Mouse (Mus musculus): ENCODE data around the gene 1700080E11Rik.
A peak's percentile ranks its signal among the peaks of the same experiment; 100 is the strongest.
"Not testable (repeated sequence)": the region's sequence is repeated elsewhere in the genome, so short reads cannot be mapped to it uniquely, and the experiment has no call there.

1700080E11Rik gene

DNA sequence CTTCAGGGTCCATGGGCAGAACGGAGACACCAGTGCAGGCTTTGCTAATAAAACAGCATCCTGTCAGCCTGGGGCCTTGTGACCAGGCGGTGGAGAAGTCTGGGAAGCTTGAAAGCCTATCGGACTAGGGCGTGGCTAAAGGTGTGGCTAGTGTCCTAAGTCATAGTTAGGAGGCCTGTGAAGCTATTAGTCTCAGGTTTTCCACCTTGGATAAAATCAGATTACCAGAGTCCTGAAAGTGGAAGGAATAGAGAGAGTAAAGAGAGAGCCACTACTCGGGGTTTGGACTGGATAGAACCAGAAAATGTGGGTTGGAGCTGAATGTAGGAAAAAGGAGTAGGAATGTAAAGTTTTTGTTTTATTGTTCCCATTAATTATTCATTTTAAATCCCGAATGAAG lies at the start of gene 1700080E11Rik:
1700080E11Rik (minus strand) TSS at position 101 of the 400 bp plus-strand sequence.
- no peak for DNase-seq (ENCODE audit: low read depth, low spot score)

DNA sequence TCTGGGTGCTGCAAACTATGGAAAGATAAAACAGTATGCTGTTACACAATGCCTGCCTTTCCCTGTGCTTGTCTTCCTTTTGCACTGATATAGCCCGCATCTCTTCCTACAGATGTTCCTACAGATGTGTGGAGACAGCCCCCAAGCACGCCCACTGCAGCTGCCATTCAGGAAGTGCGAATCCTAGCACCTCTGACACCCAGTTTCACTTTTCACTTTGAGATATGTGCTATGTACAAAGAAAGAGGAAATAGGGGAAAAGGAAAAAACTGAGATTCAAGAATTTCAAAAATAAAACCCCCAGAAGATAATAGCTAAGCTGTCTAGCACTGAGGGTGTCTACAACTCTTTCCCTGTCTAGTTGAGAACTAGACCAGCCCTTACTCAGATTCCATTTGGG lies 41.8 kb upstream of the 1700080E11Rik start:
- DNase-seq (ENCODE audit: low read depth, low spot score) = no peak

DNA sequence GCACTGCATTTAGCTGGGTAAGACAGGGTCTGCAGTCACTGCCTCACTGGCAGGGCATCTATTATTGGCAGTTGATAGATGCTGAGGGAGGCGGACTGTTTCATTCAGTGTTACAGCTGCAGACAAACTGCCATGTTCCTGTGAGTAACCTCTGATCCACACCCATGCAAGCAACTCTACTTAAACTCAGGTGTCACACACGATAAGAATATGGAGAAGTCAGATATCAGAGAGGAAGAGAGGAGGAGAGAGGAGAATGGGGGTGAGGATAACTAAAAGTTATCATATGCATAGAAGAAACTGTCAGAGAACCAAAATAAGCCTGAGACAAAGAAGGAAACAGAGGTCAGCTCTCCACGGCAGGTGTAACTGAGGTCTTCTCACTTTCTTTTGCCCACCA lies 37.5 kb upstream of the 1700080E11Rik start:
- no peak for DNase-seq (ENCODE audit: low read depth, low spot score)

DNA sequence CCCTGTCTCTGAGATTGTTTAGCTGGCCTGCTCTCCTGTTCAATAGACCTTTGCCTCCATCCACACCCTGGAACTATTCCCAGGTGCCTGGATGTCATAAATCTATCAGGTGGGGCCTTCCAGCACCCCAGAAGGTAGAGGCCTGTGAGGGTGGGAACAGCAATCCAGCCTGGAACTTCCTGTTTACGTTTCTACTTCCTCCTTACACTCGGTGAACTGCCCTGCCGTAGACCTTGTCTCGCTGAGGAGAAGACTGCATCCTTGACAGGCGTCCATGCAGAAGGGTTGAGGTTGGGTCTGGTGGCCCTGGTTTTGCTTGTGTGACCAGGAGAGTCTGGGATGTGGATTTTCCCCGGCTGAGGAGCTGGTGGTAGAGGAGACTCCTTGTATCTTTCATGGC lies 5.7 kb downstream of the 1700080E11Rik start:
- DNase-seq (ENCODE audit: low read depth, low spot score) = no peak

DNA sequence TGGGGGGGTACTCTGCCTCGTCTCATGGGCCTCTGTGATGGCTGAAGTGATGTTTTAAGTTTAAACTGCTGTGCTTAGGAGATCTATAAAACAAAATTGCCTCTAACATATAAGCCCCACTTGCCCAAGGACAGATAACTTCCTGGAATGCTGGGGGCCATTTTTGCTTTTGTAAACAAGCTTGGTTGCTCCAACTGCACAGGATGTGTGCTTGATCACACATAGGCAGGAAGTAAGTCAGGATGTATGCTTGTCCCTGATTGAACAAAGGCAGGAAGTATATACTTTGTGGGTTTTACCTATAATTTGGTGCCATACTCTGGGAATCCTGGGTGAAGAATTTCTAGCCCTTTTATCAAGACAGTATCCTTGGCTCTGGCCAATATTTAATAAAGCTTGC lies 8.5 kb downstream of the 1700080E11Rik start:
- DNase-seq (ENCODE audit: low read depth, low spot score) = peak; percentile 21

DNA sequence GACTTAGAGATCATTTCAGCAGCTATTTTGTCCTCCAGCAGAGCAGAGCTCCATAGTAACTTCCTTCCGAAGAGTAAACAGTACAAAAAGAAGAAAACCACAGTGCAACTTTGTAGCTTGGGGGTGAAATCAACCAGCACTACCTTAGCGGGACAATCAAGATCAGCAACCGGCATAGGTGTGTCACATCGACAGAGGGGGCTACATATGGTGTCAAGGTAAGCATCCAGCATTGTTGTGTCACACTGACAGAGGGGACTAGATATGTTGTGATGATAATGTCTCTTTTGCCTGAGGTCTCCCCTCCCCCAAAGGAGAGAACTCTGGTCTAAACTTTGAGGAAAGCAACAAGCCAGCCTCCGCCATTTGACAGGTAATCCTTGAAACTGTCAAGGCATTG lies 10.4 kb downstream of the 1700080E11Rik start:
- DNase-seq (ENCODE audit: low read depth, low spot score) = peak; percentile 26

DNA sequence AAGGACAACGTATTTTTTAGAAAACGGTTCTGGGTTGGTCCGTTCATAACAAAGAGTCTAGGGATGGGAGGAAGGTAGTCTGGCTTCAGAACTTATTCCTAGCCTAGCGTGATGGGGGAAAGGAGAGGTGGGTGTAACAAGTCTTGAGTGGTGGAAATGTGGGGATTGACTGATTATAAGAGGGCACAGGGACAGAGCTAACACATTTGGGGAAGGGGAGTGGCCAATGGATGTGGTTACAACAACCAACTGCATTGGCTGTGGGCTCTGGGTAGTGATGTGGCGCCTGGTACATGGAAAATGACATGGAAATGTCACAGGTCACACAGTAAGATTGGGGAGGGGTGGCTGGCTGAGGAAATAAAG lies 12.9 kb downstream of the 1700080E11Rik start:
- peak; percentile 67 for DNase-seq (ENCODE audit: low read depth, low spot score)

DNA sequence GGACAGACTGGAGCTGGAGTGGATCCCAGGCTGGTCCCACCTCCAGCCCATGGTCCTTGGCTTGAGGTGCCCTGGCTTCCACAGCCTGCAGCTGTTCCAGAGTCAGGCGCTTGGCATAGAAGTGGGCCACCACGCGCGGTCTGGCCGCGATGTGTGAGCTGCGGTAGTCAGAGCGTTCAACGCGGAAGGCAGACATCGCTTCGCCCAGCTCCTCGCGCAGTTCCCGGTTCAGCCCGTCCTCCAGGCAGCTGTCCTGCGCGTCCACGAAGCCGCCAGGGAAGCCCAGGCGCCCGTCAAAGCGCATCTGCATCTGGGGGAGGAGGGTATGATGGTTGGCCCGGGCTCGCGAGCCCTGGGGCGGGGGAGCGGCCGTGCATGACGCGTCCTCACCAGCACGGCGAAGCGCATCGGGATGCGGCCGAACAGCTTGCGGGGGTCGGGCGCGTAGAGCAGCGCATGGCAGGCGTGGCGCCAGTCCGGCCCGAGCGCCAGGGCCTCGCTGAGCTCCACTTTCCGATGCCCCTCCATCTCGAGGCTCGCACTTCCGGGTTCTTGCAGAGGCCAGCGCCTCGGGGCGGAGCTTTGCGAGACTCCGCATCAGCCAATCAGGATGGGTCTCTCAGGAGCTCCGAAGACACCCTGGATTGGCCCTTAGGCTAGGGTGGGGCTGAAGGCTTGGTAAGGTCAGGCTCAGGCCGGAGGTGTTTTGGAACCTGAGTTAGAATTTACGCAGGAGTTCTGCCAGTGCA lies 13.5 kb downstream of the 1700080E11Rik start, which contains the start of gene Nudt16:
Nudt16 (minus strand) TSS at position 572 of the 749 bp plus-strand sequence.
- peak; percentile 93 for DNase-seq (ENCODE audit: low read depth, low spot score)

DNA sequence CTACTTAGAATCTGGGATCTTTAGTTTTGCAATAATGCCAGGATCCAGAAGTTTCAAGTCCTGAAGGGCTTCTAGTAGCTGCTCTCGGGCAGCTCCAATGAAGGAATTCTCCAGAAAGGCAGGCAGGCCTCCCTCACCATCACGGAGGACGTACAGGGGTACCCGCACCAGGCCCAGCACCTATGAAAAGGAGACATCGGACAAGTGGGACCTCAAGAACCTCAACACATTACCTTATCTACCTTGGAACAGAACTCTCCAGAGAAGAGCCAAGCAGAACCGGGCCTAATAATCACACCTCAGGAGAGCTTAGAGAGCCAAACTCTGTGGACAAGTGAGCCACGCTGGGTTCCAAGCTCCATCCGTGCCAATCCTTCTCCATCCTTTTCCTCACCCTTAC lies 14.6 kb downstream of the 1700080E11Rik start:
- no peak for DNase-seq (ENCODE audit: low read depth, low spot score)

DNA sequence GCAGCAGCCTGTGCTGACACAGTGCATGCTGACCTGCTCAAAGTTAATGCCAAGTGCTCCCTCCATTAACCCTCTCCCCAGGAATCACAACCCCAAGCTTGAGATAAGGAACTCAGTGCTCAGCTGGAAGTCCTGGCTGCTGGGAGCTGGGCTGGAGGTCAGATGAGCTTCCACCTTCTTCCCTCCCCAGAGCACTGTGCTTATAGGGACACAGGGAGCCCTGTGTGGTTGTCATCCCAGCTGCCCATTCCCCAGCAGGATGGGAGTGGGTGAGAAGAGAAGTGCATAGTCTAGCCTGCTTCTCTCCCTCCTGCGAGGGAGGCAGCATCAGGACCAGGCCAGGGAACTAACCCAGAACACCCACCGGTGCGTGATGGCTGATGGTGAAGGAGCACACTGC lies 19.7 kb downstream of the 1700080E11Rik start:
- not testable (repeated sequence) for DNase-seq (ENCODE audit: low read depth, low spot score)

DNA sequence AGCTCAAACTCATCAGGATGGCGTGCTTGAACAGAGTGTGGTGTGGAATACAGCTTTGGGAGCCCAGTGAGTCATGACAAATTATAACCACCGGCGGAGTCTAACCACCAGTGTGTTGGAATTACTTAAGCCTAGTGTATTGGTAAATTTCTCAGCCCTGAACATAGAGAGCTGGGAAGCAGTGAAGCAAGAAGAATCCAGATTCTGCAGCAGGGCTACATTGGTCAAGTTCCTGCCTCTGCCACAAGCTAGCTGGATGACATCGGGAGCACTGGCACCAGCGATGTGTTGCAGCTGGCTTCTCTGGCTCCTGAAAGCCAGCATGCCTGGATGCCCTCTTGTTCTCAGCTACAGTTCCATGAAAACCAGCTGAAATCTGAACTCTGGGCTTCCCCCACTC lies 41.0 kb downstream of the 1700080E11Rik start:
- DNase-seq (ENCODE audit: low read depth, low spot score) = no peak

DNA sequence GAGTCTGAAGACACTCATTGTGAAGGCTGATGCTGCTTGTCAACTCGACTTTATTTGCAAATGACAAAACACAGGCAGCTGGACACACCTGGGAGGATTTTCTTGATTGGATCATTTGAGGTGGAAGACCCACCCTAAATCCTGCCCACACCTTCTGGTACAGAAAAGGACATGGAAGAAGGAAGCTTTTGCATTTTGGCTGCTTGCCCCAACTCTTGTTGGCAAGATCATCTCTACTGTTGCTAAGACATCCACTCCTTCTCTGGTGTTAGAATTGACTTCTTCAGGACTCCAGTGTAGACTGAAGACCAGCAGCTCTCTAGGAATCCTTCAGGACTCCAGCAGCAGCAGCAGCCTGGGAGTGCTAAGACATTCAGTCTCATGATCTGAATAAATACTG lies 43.0 kb downstream of the 1700080E11Rik start:
- no peak for DNase-seq (ENCODE audit: low read depth, low spot score)

DNA sequence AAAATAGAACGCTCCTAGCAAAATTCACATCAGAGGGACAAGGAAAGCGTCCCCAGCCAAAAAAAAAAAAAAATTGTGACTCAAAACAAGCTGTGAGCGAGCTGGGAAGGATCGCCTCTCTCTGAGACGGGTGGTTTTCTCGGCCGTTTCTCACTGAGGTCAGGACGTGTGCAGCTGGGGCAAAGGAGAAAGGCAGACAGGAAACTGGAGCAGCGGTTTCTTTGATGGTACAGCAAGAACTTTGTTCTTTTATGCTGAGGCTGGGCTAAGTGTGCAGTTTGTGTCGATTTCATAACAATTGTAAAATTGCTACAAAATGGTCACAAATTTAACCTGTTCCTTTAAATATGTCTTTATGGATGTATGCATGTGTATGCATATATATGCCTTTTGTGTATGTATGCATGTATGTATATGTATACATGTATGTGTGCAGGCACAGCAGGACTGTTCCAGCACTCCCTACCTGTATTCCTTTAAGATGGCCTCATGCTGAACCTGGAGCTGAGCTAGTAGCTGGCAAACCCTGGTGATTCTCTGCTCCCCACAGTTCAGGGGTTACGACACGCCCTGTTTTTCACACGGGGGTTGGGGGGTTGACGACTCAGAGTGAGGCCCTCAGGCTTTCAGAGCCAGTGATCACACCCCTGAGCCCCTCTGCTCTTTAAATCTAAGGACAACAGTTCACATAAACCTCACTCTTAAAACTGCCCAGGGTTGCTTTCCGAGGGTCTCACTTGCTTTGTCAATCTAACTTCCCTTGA lies 43.9 kb downstream of the 1700080E11Rik start:
- DNase-seq (ENCODE audit: low read depth, low spot score) = peak; percentile 70
